Mouse (Mus musculus): ENCODE results near the gene Olfr316. TPM values are rescaled to one million over a fixed set of nuclear protein-coding genes. Genes with fewer than 3 reads are reported as not detected.

The Olfr316 gene
- polyA plus RNA-seq, 1 experiment = not detected

DNA sequence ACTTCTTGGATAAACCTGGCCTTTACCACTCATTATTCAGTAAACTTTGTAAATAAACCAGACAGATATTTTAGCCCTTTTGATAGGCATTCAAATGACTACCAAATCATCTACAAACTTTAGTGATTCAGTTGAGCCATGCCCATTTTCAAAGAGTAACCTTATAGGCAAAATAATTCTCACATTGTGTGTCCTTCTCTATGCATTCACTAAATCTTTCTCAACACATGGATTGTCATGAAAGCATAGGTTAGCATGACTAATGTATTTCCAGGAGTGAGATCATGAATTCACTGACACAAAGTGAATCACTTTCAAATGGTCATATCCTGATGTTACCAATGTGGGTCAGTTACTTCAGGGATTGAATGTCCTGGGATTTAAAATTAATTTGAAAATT lies 20.4 kb downstream of the Olfr316 start, which contains the start of gene Olfr315:
Gene Olfr315 (plus strand): TSS at position 301 of the 400 bp plus-strand sequence.
- Histone ChIP-seq H3K4me3 (replicated peaks; ENCODE audit: insufficient read depth, low read depth, low read length) (no peak within 1 kb of the TSS), H3K27ac (ENCODE audit: insufficient read depth, low read length) (no peak within 1 kb of the TSS), H3K4me1 (ENCODE audit: control insufficient read depth, insufficient read depth, low read length) (no peaks in the 10 kb centered on the region), H3K27me3 (ENCODE audit: control insufficient read depth, insufficient read depth, low read length) (no peaks in the 10 kb centered on the region)
- TF ChIP-seq POLR2A (IDR thresholded peaks at IDR 0.05; ENCODE audit: borderline replicate concordance, insufficient read depth, low read length) (no peak), CTCF (IDR thresholded peaks at IDR 0.05; ENCODE audit: borderline replicate concordance, insufficient read depth, low read depth, low read length) (no peak)
- DNase-seq = no peak

- no peak within 1 kb of the TSS for H3K27ac ChIP-seq (ENCODE audit: insufficient read depth, low read length)
- no peaks in the 10 kb centered on the region for H3K4me1 ChIP-seq (ENCODE audit: control insufficient read depth, insufficient read depth, low read length)
- 69% methylated on average over 6 of the region's 6 CpGs for WGBS
- no peak for DNase-seq
- no peak for TF ChIP-seq CTCF (IDR thresholded peaks at IDR 0.05; ENCODE audit: borderline replicate concordance, insufficient read depth, low read depth, low read length)
- TF ChIP-seq POLR2A (IDR thresholded peaks at IDR 0.05; ENCODE audit: borderline replicate concordance, insufficient read depth, low read length) = no peak
- no peak within 1 kb of the TSS for H3K4me3 ChIP-seq (replicated peaks; ENCODE audit: insufficient read depth, low read depth, low read length)
- H3K27me3 ChIP-seq (ENCODE audit: control insufficient read depth, insufficient read depth, low read length) = no peaks in the 10 kb centered on the region
Measured at GRCm38 (mm10) chr11:58782480-58783089, 30.1 kb downstream of the Olfr316 start, which contains the start of gene Olfr314. Olfr314 (plus strand) TSS chr11:58782952.

DNA sequence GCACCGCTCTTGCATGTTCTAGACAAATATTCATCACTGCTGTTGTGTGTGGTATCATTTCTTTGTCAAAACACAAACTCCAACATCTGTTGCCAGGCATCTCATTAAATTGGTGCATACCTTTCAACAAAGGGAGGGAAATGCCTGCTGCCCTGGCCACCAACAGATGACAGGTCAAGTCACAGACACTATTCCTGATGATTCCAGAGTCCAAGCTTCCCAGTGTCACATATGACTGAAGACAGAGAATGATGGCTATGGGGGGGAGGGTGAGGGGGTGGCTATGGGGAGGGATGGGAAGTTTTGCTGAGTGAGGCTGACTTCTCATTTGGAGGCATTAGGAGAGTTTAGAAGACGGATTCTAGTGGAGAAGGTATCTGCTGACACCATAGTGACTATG lies 31.6 kb downstream of the Olfr316 start:
- Histone ChIP-seq H3K27me3 (ENCODE audit: control insufficient read depth, insufficient read depth, low read length) (no peaks in the 10 kb centered on the region), H3K4me3 (replicated peaks; ENCODE audit: insufficient read depth, low read depth, low read length) (no peak overlapping the region), H3K27ac (ENCODE audit: insufficient read depth, low read length) (no peak overlapping the region), H3K4me1 (ENCODE audit: control insufficient read depth, insufficient read depth, low read length) (no peaks in the 10 kb centered on the region)
- WGBS = 79% methylated on average over 2 of the region's 2 CpGs
- DNase-seq = no peak
- TF ChIP-seq POLR2A (IDR thresholded peaks at IDR 0.05; ENCODE audit: borderline replicate concordance, insufficient read depth, low read length) = no peak
- TF ChIP-seq CTCF (IDR thresholded peaks at IDR 0.05; ENCODE audit: borderline replicate concordance, insufficient read depth, low read depth, low read length) = no peak

- 77% methylated on average over 10 of the region's 10 CpGs for WGBS
- Histone ChIP-seq H3K4me3 (replicated peaks; ENCODE audit: insufficient read depth, low read depth, low read length) (no peak overlapping the region), H3K27me3 (ENCODE audit: control insufficient read depth, insufficient read depth, low read length) (no peaks in the 10 kb centered on the region), H3K27ac (ENCODE audit: insufficient read depth, low read length) (no peak overlapping the region), H3K4me1 (ENCODE audit: control insufficient read depth, insufficient read depth, low read length) (no peaks in the 10 kb centered on the region)
- no peak for DNase-seq
- TF ChIP-seq POLR2A (IDR thresholded peaks at IDR 0.05; ENCODE audit: borderline replicate concordance, insufficient read depth, low read length) = no peak
- TF ChIP-seq CTCF (IDR thresholded peaks at IDR 0.05; ENCODE audit: borderline replicate concordance, insufficient read depth, low read depth, low read length) = no peak
Measured at GRCm38 (mm10) chr11:58787651-58788050, 35.1 kb downstream of the Olfr316 start.

- Histone ChIP-seq H3K27me3 (ENCODE audit: control insufficient read depth, insufficient read depth, low read length) (no peaks in the 10 kb centered on the region), H3K27ac (ENCODE audit: insufficient read depth, low read length) (no peak overlapping the region), H3K4me1 (ENCODE audit: control insufficient read depth, insufficient read depth, low read length) (no peaks in the 10 kb centered on the region), H3K4me3 (replicated peaks; ENCODE audit: insufficient read depth, low read depth, low read length) (no peak overlapping the region)
- no peak for DNase-seq
- no peak for TF ChIP-seq CTCF (IDR thresholded peaks at IDR 0.05; ENCODE audit: borderline replicate concordance, insufficient read depth, low read depth, low read length)
- 91% methylated on average over 8 of the region's 8 CpGs for WGBS
Measured at GRCm38 (mm10) chr11:58788346-58788745, 35.8 kb downstream of the Olfr316 start.

DNA sequence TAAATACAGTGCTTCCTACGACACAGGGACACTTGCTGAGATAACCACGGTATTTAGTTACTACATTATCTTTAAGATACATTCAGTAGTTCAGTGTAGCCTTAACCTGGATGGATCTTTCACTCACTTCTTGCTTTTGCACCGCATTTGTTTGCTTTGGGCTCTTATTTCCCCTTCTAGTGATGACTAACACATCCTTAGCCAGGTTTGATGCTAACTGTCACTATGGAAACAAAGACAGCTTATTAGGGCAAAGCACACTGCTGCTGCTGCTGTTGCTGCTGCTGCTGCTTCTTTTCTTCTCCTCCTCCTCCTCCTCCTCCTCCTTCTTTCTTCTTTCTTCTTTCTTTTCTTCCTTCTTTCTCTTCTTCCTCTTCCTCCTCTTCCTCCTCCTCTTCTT lies 37.0 kb downstream of the Olfr316 start:
- no peaks in the 10 kb centered on the region for H3K27me3 ChIP-seq (ENCODE audit: control insufficient read depth, insufficient read depth, low read length)
- no peak for TF ChIP-seq POLR2A (IDR thresholded peaks at IDR 0.05; ENCODE audit: borderline replicate concordance, insufficient read depth, low read length)
- TF ChIP-seq CTCF (IDR thresholded peaks at IDR 0.05; ENCODE audit: borderline replicate concordance, insufficient read depth, low read depth, low read length) = no peak
- no peak overlapping the region for H3K27ac ChIP-seq (ENCODE audit: insufficient read depth, low read length)
- H3K4me3 ChIP-seq (replicated peaks; ENCODE audit: insufficient read depth, low read depth, low read length) = no peak overlapping the region
- WGBS = 25% methylated on average over 3 of the region's 3 CpGs
- no peaks in the 10 kb centered on the region for H3K4me1 ChIP-seq (ENCODE audit: control insufficient read depth, insufficient read depth, low read length)
- DNase-seq = no peak

GRCm38 (mm10) chr11:58790053-58790452 lies 37.5 kb downstream of the Olfr316 start:
- no peak for TF ChIP-seq CTCF (IDR thresholded peaks at IDR 0.05; ENCODE audit: borderline replicate concordance, insufficient read depth, low read depth, low read length)
- TF ChIP-seq POLR2A (IDR thresholded peaks at IDR 0.05; ENCODE audit: borderline replicate concordance, insufficient read depth, low read length) = no peak
- H3K27ac ChIP-seq (ENCODE audit: insufficient read depth, low read length) = no peak overlapping the region
- no peaks in the 10 kb centered on the region for H3K27me3 ChIP-seq (ENCODE audit: control insufficient read depth, insufficient read depth, low read length)
- no peaks in the 10 kb centered on the region for H3K4me1 ChIP-seq (ENCODE audit: control insufficient read depth, insufficient read depth, low read length)
- no peak overlapping the region for H3K4me3 ChIP-seq (replicated peaks; ENCODE audit: insufficient read depth, low read depth, low read length)
- WGBS = 67% methylated on average over 2 of the region's 2 CpGs
- no peak for DNase-seq

DNA sequence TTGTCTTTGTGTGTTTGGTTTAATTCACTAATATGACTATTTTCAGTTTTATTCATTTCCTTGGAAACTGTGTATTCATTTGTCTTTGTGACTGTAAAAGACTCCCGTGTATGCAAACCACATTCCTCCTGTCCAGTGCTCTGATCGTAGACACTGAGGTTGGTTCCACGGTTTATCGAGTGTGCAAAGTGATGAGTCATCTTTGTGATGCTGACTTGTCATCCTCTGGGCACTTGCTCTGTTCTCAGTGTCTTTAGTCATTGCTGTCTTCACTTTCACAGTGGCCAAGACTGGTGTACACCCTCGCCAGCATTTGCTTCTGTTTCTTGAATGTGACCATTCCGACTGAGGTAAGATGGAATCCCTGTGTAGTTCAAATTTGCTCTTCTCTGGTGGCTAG lies 38.1 kb downstream of the Olfr316 start:
- no peaks in the 10 kb centered on the region for H3K27me3 ChIP-seq (ENCODE audit: control insufficient read depth, insufficient read depth, low read length)
- TF ChIP-seq POLR2A (IDR thresholded peaks at IDR 0.05; ENCODE audit: borderline replicate concordance, insufficient read depth, low read length) (no peak), CTCF (IDR thresholded peaks at IDR 0.05; ENCODE audit: borderline replicate concordance, insufficient read depth, low read depth, low read length) (no peak)
- H3K4me1 ChIP-seq (ENCODE audit: control insufficient read depth, insufficient read depth, low read length) = no peaks in the 10 kb centered on the region
- H3K4me3 ChIP-seq (replicated peaks; ENCODE audit: insufficient read depth, low read depth, low read length) = no peak overlapping the region
- 72% methylated on average over 6 of the region's 6 CpGs for WGBS
- H3K27ac ChIP-seq (ENCODE audit: insufficient read depth, low read length) = no peak overlapping the region
- DNase-seq = no peak

All from cerebellum, adult 2 months (tissue).